Mouse (Mus musculus): ENCODE data around the gene Cldn12. TPM values are rescaled to one million over a fixed set of nuclear protein-coding genes. Genes with fewer than 3 reads are reported as not detected.
A peak's percentile ranks its signal among the peaks of the same experiment; 100 is the strongest.

Gene Cldn12
- 10 to 100 TPM; 27.3 TPM for total RNA-seq (2021)

- DNase-seq (ENCODE audit: extremely low spot score in 1 of 2, low spot score in 1 of 2), result peak; percentile 92 to 94
Measured at GRCm38 (mm10) chr5:5514196-5515076, at the start of gene Cldn12. Gene Cldn12 (minus strand): TSS chr5:5514958.

GRCm38 (mm10) chr5:5562435-5562834, 47.7 kb upstream of the Cldn12 start:
- no peak for DNase-seq (ENCODE audit: extremely low spot score in 1 of 2, low spot score in 1 of 2)

GRCm38 (mm10) chr5:5561041-5561706, 46.4 kb upstream of the Cldn12 start:
- DNase-seq (ENCODE audit: extremely low spot score in 1 of 2, low spot score in 1 of 2), result no peak

- no peak for DNase-seq (ENCODE audit: extremely low spot score in 1 of 2, low spot score in 1 of 2)
Measured at GRCm38 (mm10) chr5:5559798-5560197, 45.0 kb upstream of the Cldn12 start.

- peak; percentile 92 to 96 for DNase-seq (ENCODE audit: extremely low spot score in 1 of 2, low spot score in 1 of 2)
Measured at GRCm38 (mm10) chr5:5559079-5559740, 44.5 kb upstream of the Cldn12 start, which contains the start of gene Gtpbp10. Gene Gtpbp10 (minus strand): TSS chr5:5559538.

GRCm38 (mm10) chr5:5551110-5551509, 36.4 kb upstream of the Cldn12 start:
- no peak for DNase-seq (ENCODE audit: extremely low spot score in 1 of 2, low spot score in 1 of 2)

GRCm38 (mm10) chr5:5540385-5540784, 25.6 kb upstream of the Cldn12 start:
- no peak for DNase-seq (ENCODE audit: extremely low spot score in 1 of 2, low spot score in 1 of 2)

GRCm38 (mm10) chr5:5539771-5540170, 25.0 kb upstream of the Cldn12 start:
- no peak for DNase-seq (ENCODE audit: extremely low spot score in 1 of 2, low spot score in 1 of 2)

- DNase-seq (ENCODE audit: extremely low spot score in 1 of 2, low spot score in 1 of 2), result no peak
Measured at GRCm38 (mm10) chr5:5536131-5536530, 21.4 kb upstream of the Cldn12 start.

- DNase-seq (ENCODE audit: extremely low spot score in 1 of 2, low spot score in 1 of 2), result no peak
Measured at GRCm38 (mm10) chr5:5533656-5534420, 19.1 kb upstream of the Cldn12 start.

- DNase-seq (ENCODE audit: extremely low spot score in 1 of 2, low spot score in 1 of 2), result no peak
Measured at GRCm38 (mm10) chr5:5515411-5515810, 653 bp upstream of the Cldn12 start.

GRCm38 (mm10) chr5:5511401-5511800, 3.4 kb downstream of the Cldn12 start:
- no peak for DNase-seq (ENCODE audit: extremely low spot score in 1 of 2, low spot score in 1 of 2)

- DNase-seq (ENCODE audit: extremely low spot score in 1 of 2, low spot score in 1 of 2), result no peak
Measured at GRCm38 (mm10) chr5:5510989-5511388, 3.8 kb downstream of the Cldn12 start.

GRCm38 (mm10) chr5:5510304-5510887, 4.4 kb downstream of the Cldn12 start:
- DNase-seq (ENCODE audit: extremely low spot score in 1 of 2, low spot score in 1 of 2), result no peak

GRCm38 (mm10) chr5:5508231-5508630, 6.5 kb downstream of the Cldn12 start:
- no peak for DNase-seq (ENCODE audit: extremely low spot score in 1 of 2, low spot score in 1 of 2)

GRCm38 (mm10) chr5:5507701-5508225, 7.0 kb downstream of the Cldn12 start:
- DNase-seq (ENCODE audit: extremely low spot score in 1 of 2, low spot score in 1 of 2), result peak; percentile 31 to 65

GRCm38 (mm10) chr5:5504456-5504855, 10.3 kb downstream of the Cldn12 start:
- no peak for DNase-seq (ENCODE audit: extremely low spot score in 1 of 2, low spot score in 1 of 2)

GRCm38 (mm10) chr5:5503381-5503780, 11.4 kb downstream of the Cldn12 start:
- DNase-seq (ENCODE audit: extremely low spot score in 1 of 2, low spot score in 1 of 2), result no peak

- DNase-seq (ENCODE audit: extremely low spot score in 1 of 2, low spot score in 1 of 2), result no peak
Measured at GRCm38 (mm10) chr5:5501583-5501982, 13.2 kb downstream of the Cldn12 start.

- DNase-seq (ENCODE audit: extremely low spot score in 1 of 2, low spot score in 1 of 2), result no peak
Measured at GRCm38 (mm10) chr5:5496393-5496792, 18.4 kb downstream of the Cldn12 start.

All from layer of hippocampus, postnatal 25 days (tissue).